Mouse (Mus musculus): ENCODE measurements around the gene Oas1g.

GRCm38 (mm10) chr5:120908196-120908920 is 20.9 kb upstream of the Oas1g start:
- TF ChIP-seq CTCF (IDR thresholded peaks at IDR 0.05 in 2 of 3, conservative IDR thresholded peaks at IDR 0.05 in 1 of 3; ENCODE audit: control insufficient read depth in 1 of 3, insufficient read depth in 1 of 3, low read depth in 2 of 3, low read length in 3 of 3, poor library complexity in 1 of 3, severe bottlenecking in 1 of 3) (no peak), TAL1 (IDR thresholded peaks at IDR 0.05; ENCODE audit: low read length) (no peak), HCFC1 (IDR thresholded peaks at IDR 0.05; ENCODE audit: low read depth, low read length) (no peak), MAX (IDR thresholded peaks at IDR 0.05; ENCODE audit: low read length) (no peak), EP300 (IDR thresholded peaks at IDR 0.05; ENCODE audit: low read depth in 1 of 2, low read length in 2 of 2) (no peak)
